In genomic region chr14:27927369-27927768, GRCm38 (mm10) we compare ENCODE assay signal across 31 mouse cellular contexts.
"Had no signal": no experiment of that assay in that cellular context is flagged by ENCODE, and none has a peak within 500 bp of the region (broad histone marks: within the 10 kb centered on the region; RNA-seq: fewer than 3 reads in every experiment).

No protein-coding gene starts in this region.

- H3K4me3 ChIP-seq: left cerebral cortex, adult 2 months; limb, embryonic 12.5 days; limb, embryonic 13.5 days; limb, embryonic 15.5 days; liver, embryonic 12.5 days; liver, embryonic 13.5 days; liver, embryonic 15.5 days; lung, embryonic 15.5 days; megakaryocyte, embryonic 14.5 days; midbrain, embryonic 10.5 days; midbrain, embryonic 12.5 days; midbrain, embryonic 13.5 days; midbrain, embryonic 15.5 days; myocyte had no signal

- H3K9me3 ChIP-seq: limb, embryonic 12.5 days; limb, embryonic 13.5 days; limb, embryonic 15.5 days; liver, embryonic 12.5 days; liver, embryonic 13.5 days; liver, embryonic 15.5 days; lung, embryonic 15.5 days; midbrain, embryonic 10.5 days; midbrain, embryonic 12.5 days; midbrain, embryonic 13.5 days; midbrain, embryonic 15.5 days had no signal

- H3K9ac ChIP-seq: limb, embryonic 12.5 days; limb, embryonic 13.5 days; limb, embryonic 15.5 days; liver, embryonic 12.5 days; liver, embryonic 13.5 days; liver, embryonic 14.5 days; liver, embryonic 15.5 days; liver, postnatal 0 days; lung, embryonic 14.5 days; lung, embryonic 15.5 days; midbrain, embryonic 12.5 days; midbrain, embryonic 13.5 days; midbrain, embryonic 15.5 days had no signal

- H3K36me3 ChIP-seq: limb, embryonic 12.5 days; limb, embryonic 13.5 days; limb, embryonic 15.5 days; liver, embryonic 12.5 days; liver, embryonic 13.5 days; liver, embryonic 15.5 days; lung, embryonic 15.5 days; midbrain, embryonic 10.5 days; midbrain, embryonic 12.5 days; midbrain, embryonic 15.5 days had no signal

- DNase-seq: left cerebral cortex, postnatal 4 days; liver; liver, embryonic 13.5 days; liver, postnatal 0 days; lung, adult 18-20 months; lung, adult 2 months; lung, embryonic 14.5 days; lung, postnatal 10 days; lung, postnatal 14 days; lung, postnatal 36 days; lung, postnatal 4 days; midbrain, embryonic 14.5 days had no signal

- H3K27ac ChIP-seq: left cerebral cortex, adult 2 months; limb, embryonic 12.5 days; limb, embryonic 13.5 days; limb, embryonic 15.5 days; liver, embryonic 12.5 days; liver, embryonic 13.5 days; liver, embryonic 14.5 days; liver, embryonic 15.5 days; lung, embryonic 15.5 days; macrophage; midbrain, embryonic 10.5 days; midbrain, embryonic 12.5 days; midbrain, embryonic 13.5 days; midbrain, embryonic 15.5 days had no signal

- H3K4me2 ChIP-seq: limb, embryonic 12.5 days; limb, embryonic 13.5 days; limb, embryonic 15.5 days; liver, embryonic 11.5 days; liver, embryonic 12.5 days; liver, embryonic 13.5 days; liver, embryonic 15.5 days; lung, embryonic 14.5 days; lung, embryonic 15.5 days; midbrain, embryonic 11.5 days; midbrain, embryonic 12.5 days; midbrain, embryonic 13.5 days; midbrain, embryonic 15.5 days had no signal

- H3K27me3 ChIP-seq: limb, embryonic 12.5 days; limb, embryonic 13.5 days; limb, embryonic 15.5 days; liver, embryonic 12.5 days; liver, embryonic 13.5 days; liver, embryonic 15.5 days; lung, embryonic 15.5 days; megakaryocyte, embryonic 14.5 days; midbrain, embryonic 12.5 days; midbrain, embryonic 13.5 days; midbrain, embryonic 15.5 days had no signal

- H3K4me1 ChIP-seq: limb, embryonic 12.5 days; limb, embryonic 13.5 days; limb, embryonic 15.5 days; liver, embryonic 12.5 days; liver, embryonic 13.5 days; liver, embryonic 15.5 days; lung, embryonic 15.5 days; megakaryocyte, embryonic 14.5 days; midbrain, embryonic 10.5 days; midbrain, embryonic 12.5 days; midbrain, embryonic 13.5 days; midbrain, embryonic 15.5 days had no signal

- ATAC-seq: liver, embryonic 12.5 days; liver, postnatal 0 days; lung, postnatal 0 days; midbrain, embryonic 13.5 days; midbrain, embryonic 15.5 days; midbrain, embryonic 16.5 days had no signal
